Mouse (Mus musculus) hindbrain, embryonic 16.5 days (tissue): ENCODE measurements around the gene Arhgap42. TPM values are rescaled to one million over a fixed set of nuclear protein-coding genes. Genes with fewer than 3 reads are reported as not detected.

Experiments
- ATAC-seq: fragments of 200-750 bp; cut with Nextera tagmentation; 2 replicates; pipeline ENCODE4 v1.8.0; 2017; ENCODE audit warnings: moderate TSS enrichment, moderate library complexity
- H3K27ac ChIP-seq: fragments of 300-500 bp; sonication (generic); 2 replicates; pipeline ENCODE4 v1.5.1; 2014; ENCODE audit warnings: low read depth, mild to moderate bottlenecking, control low read depth, low read length, moderate library complexity
- H3K27me3 ChIP-seq: fragments of 300-500 bp; sonication (generic); replicated peaks from 2 replicates; pipeline ENCODE4 v1.6.1; 2014; ENCODE audit warnings: low read length; ENCODE audit not compliant: control insufficient read depth, insufficient read depth
- H3K36me3 ChIP-seq: fragments of 300-500 bp; sonication (generic); 2 replicates; pipeline ENCODE4 v1.6.1; 2014; ENCODE audit warnings: mild to moderate bottlenecking, low read length, moderate library complexity, mixed read lengths; ENCODE audit not compliant: control insufficient read depth, insufficient read depth
- H3K4me1 ChIP-seq: fragments of 300-500 bp; sonication (generic); 2 replicates; pipeline ENCODE4 v1.6.1; 2014; ENCODE audit warnings: low read depth, low read length; ENCODE audit not compliant: control insufficient read depth, insufficient read depth
- H3K4me2 ChIP-seq: fragments of 300-500 bp; sonication (generic); 2 replicates; pipeline ENCODE4 v1.6.1; 2014; ENCODE audit warnings: mild to moderate bottlenecking, low read length, control low read depth, moderate library complexity
- H3K4me3 ChIP-seq: fragments of 300-500 bp; sonication (generic); 2 replicates; pipeline ENCODE4 v1.5.1; 2014; ENCODE audit warnings: mild to moderate bottlenecking, low read length, control low read depth, moderate library complexity
- H3K9ac ChIP-seq: fragments of 300-500 bp; sonication (generic); 2 replicates; pipeline ENCODE4 v1.6.1; 2014; ENCODE audit warnings: low read depth, mild to moderate bottlenecking, control low read depth, low read length, moderate library complexity
- H3K9me3 ChIP-seq: fragments of 300-500 bp; sonication (generic); 2 replicates; pipeline ENCODE4 v1.6.1; 2014; ENCODE audit warnings: mild to moderate bottlenecking, low read length, moderate library complexity; ENCODE audit not compliant: control insufficient read depth
- WGBS: fragments of 180-500 bp; shearing (Covaris S2); extraction: QIAGEN DNeasy Blood & Tissue Kit; methylation state at CpG from one replicate; pipeline ENCODE4 v1.1.7; 2014; 5-methylcytosine and 5-hydroxymethylcytosine counted together
- polyA plus RNA-seq: library from polyadenylated mRNA; unstranded; fragments of >200 nt; fragmentation: Nextera tagmentation; extraction: Ambion mirVana; gene quantifications from 2 replicates; pipeline ENCODE4 v1.2.1, GENCODE M21; 2015

Arhgap42 gene
- polyA plus RNA-seq, 1 experiment from 2014 or later = 17.1 TPM

GRCm38 (mm10) chr9:8971491-8971890 is 267.4 kb downstream of the Arhgap42 start, which contains the start of gene Gm16485:
Gene Gm16485, plus strand, starts transcription at chr9:8971791.
- Histone ChIP-seq H3K36me3 (no peaks in the 10 kb centered on the region), H3K27me3 (no peaks in the 10 kb centered on the region), H3K9me3 (no peaks in the 10 kb centered on the region), H3K4me1 (no peaks in the 10 kb centered on the region), H3K9ac (no peak within 1 kb of the TSS), H3K27ac (no peak within 1 kb of the TSS), H3K4me3 (no peak within 1 kb of the TSS), H3K4me2 (no peak within 1 kb of the TSS)
- no peak for ATAC-seq
- 76% methylated on average over 2 of the region's 2 CpGs for WGBS

GRCm38 (mm10) chr9:8970240-8970639 is 268.7 kb downstream of the Arhgap42 start:
- Histone ChIP-seq H3K27me3 (no peaks in the 10 kb centered on the region), H3K4me3 (no peak overlapping the region), H3K4me2 (no peak overlapping the region), H3K4me1 (no peaks in the 10 kb centered on the region), H3K9me3 (no peaks in the 10 kb centered on the region), H3K27ac (no peak overlapping the region), H3K36me3 (no peaks in the 10 kb centered on the region), H3K9ac (no peak overlapping the region)
- WGBS = 74% methylated on average over 7 of the region's 7 CpGs
- no peak for ATAC-seq

GRCm38 (mm10) chr9:8964512-8965133 is 274.3 kb downstream of the Arhgap42 start:
- H3K4me2 ChIP-seq = no peak overlapping the region
- H3K9ac ChIP-seq = no peak overlapping the region
- H3K27me3 ChIP-seq = no peaks in the 10 kb centered on the region
- peaks cover 4% of the 10 kb centered on the region; the same call in 1 of the 2 replicates for H3K36me3 ChIP-seq
- H3K9me3 ChIP-seq = no peaks in the 10 kb centered on the region
- WGBS = 68% methylated on average over 8 of the region's 8 CpGs
- no peaks in the 10 kb centered on the region for H3K4me1 ChIP-seq
- no peak overlapping the region for H3K4me3 ChIP-seq
- H3K27ac ChIP-seq = no peak overlapping the region
- no peak for ATAC-seq

- Histone ChIP-seq H3K27ac (no peak overlapping the region), H3K4me1 (no peaks in the 10 kb centered on the region), H3K4me2 (no peak overlapping the region), H3K36me3 (no peaks in the 10 kb centered on the region), H3K9me3 (no peaks in the 10 kb centered on the region), H3K4me3 (no peak overlapping the region), H3K27me3 (no peaks in the 10 kb centered on the region), H3K9ac (no peak overlapping the region)
- ATAC-seq = no peak
Measured at GRCm38 (mm10) chr9:8953306-8953705, 285.6 kb downstream of the Arhgap42 start.
